10 mouse cellular contexts compared by ENCODE assay signal in genomic region chr10:12579048-12579447, GRCm38 (mm10).
DNase-seq lines count a peak whose midpoint lies in the region; ATAC-seq and TF ChIP-seq lines count a peak whose summit lies in the region.
"Had no signal": no experiment of that assay in that cellular context is flagged by ENCODE, and none has a peak within 500 bp of the region (broad histone marks: within the 10 kb centered on the region; RNA-seq: fewer than 3 reads in every experiment).

No protein-coding gene starts in this region.

- DNase-seq in lung, adult 18-20 months = peak; percentile 10 to 26
- no peak for DNase-seq in lung, adult 2 months
- DNase-seq in kidney, postnatal 14 days = peak; percentile 29
- no peak for DNase-seq in right cerebral cortex, postnatal 4 days
- DNase-seq in layer of hippocampus, postnatal 36 days = no peak
- no peak for DNase-seq in thymus, postnatal 10 days (ENCODE audit: low spot score in 2 of 2)
- DNase-seq: cerebellum, adult 9-11 months; spleen, adult 18-20 months had no signal

- no peaks in the 10 kb centered on the region for H3K27me3 ChIP-seq in embryonic facial prominence, embryonic 15.5 days
- no peaks in the 10 kb centered on the region for H3K27me3 ChIP-seq in stomach, embryonic 14.5 days (ENCODE audit: control insufficient read depth, insufficient read depth, low read length)

- TF ChIP-seq POLR2A in lung, adult 2 months (IDR thresholded peaks at IDR 0.05; ENCODE audit: borderline replicate concordance, extremely low read depth, low read depth, low read length) = no peak

- no peak overlapping the region for H3K9ac ChIP-seq in embryonic facial prominence, embryonic 15.5 days
- H3K9ac ChIP-seq in stomach, embryonic 14.5 days (replicated peaks; ENCODE audit: low read depth, low read length) = no peak overlapping the region

- H3K9me3 ChIP-seq in embryonic facial prominence, embryonic 15.5 days (replicated peaks) = no peaks in the 10 kb centered on the region
- no peaks in the 10 kb centered on the region for H3K9me3 ChIP-seq in stomach, embryonic 14.5 days (ENCODE audit: control insufficient read depth, low read depth, low read length)

- no peak for TF ChIP-seq CTCF in lung, adult 2 months (IDR thresholded peaks at IDR 0.05; ENCODE audit: insufficient read depth, low read length)

- WGBS in lung, adult 2 months = 50% methylated on average over 1 of the region's 1 CpGs
- WGBS in embryonic facial prominence, embryonic 15.5 days = 28% methylated on average over 1 of the region's 1 CpGs
- 43% methylated on average over 1 of the region's 1 CpGs for WGBS in stomach, embryonic 14.5 days

- H3K4me1 ChIP-seq in lung, adult 2 months (ENCODE audit: control insufficient read depth, insufficient read depth, low read length) = no peaks in the 10 kb centered on the region
- H3K4me1 ChIP-seq in embryonic facial prominence, embryonic 15.5 days = peaks cover 29% of the 10 kb centered on the region
- H3K4me1 ChIP-seq in stomach, embryonic 14.5 days (ENCODE audit: control insufficient read depth, insufficient read depth, low read length) = 0 out of 2 replicates have a peak, but pooled peaks cover 5% of the 10 kb centered on the region

- no peaks in the 10 kb centered on the region for H3K36me3 ChIP-seq in embryonic facial prominence, embryonic 15.5 days
- no peaks in the 10 kb centered on the region for H3K36me3 ChIP-seq in stomach, embryonic 14.5 days (ENCODE audit: control insufficient read depth, insufficient read depth, low read length)

- H3K4me2 ChIP-seq in embryonic facial prominence, embryonic 15.5 days (replicated peaks) = no peak overlapping the region
- H3K4me2 ChIP-seq in stomach, embryonic 14.5 days (replicated peaks; ENCODE audit: low read depth, low read length) = no peak overlapping the region

- no peak overlapping the region for H3K4me3 ChIP-seq in lung, adult 2 months (replicated peaks; ENCODE audit: extremely low read depth, low read depth, low read length)
- H3K4me3 ChIP-seq in embryonic facial prominence, embryonic 15.5 days (replicated peaks) = no peak overlapping the region
- H3K4me3 ChIP-seq in stomach, embryonic 14.5 days (ENCODE audit: low read depth, low read length) = no peak overlapping the region

- 0 out of 2 replicates have a peak overlapping the region, but pooled peaks have one; percentile 29 for H3K27ac ChIP-seq in embryonic facial prominence, embryonic 15.5 days (replicated peaks)
- no peak overlapping the region for H3K27ac ChIP-seq in stomach, embryonic 14.5 days (ENCODE audit: low read length)

- peak; percentile 69 for ATAC-seq in embryonic facial prominence, embryonic 15.5 days (ENCODE audit: insufficient number of reproducible peaks, low FRiP score, low TSS enrichment, low read depth)
- ATAC-seq in stomach, embryonic 14.5 days (ENCODE audit: insufficient number of reproducible peaks, insufficient read depth, low FRiP score, low read depth) = peak; percentile 79

Comparison
In these comparisons a context has a peak if more than half of its experiments do, and no peak if none do; other contexts are left out.
1. DNase-seq: peak in lung, adult 18-20 months (2 of 2) and kidney, postnatal 14 days (single experiment); none in lung, adult 2 months (single experiment), right cerebral cortex, postnatal 4 days (single experiment), layer of hippocampus, postnatal 36 days (0 of 2) and thymus, postnatal 10 days (0 of 2).